Mouse (Mus musculus): ENCODE measurements around the gene 5730507C01Rik. TPM values are rescaled to one million over a fixed set of nuclear protein-coding genes. Genes with fewer than 3 reads are reported as not detected.

Gene 5730507C01Rik
- polyA plus RNA-seq (2012; rRNA removed): not detected in 2 replicates

DNA sequence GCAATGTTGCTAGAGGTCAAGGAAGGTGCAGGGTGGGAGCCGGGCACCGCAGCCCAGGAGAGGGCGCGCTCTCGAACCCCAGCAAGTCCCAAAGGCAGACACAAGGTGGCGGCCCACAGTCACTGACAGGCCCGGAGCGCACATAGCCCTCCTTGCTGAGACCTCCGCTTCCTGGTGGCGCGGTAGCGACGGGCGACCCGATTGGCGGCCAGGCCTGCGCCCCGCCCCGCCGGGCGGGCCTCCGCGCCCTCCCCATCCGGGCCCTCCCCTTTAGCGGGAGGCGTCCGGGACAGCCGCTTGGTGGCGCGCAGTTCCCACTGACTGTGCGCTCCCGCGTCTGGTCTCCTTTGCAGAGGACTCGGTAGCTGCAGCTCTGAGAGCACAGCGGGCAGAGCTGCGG, at the start of gene 5730507C01Rik:
Gene 5730507C01Rik, plus strand, starts transcription at position 340 of the 400 bp plus-strand sequence.

Measured in stomach, adult 2 months (tissue).